Mouse (Mus musculus): ENCODE data around the gene Zdhhc16. TPM values are rescaled to one million over a fixed set of nuclear protein-coding genes. Genes with fewer than 3 reads are reported as not detected.

Gene Zdhhc16
- total RNA-seq (2015; ENCODE audit: low replicate concordance) (21.4 and 31.4 TPM in 2 replicates), total RNA-seq (2017; ENCODE audit: low replicate concordance) (15.1 and 25.8 TPM in 2 replicates)

DNA sequence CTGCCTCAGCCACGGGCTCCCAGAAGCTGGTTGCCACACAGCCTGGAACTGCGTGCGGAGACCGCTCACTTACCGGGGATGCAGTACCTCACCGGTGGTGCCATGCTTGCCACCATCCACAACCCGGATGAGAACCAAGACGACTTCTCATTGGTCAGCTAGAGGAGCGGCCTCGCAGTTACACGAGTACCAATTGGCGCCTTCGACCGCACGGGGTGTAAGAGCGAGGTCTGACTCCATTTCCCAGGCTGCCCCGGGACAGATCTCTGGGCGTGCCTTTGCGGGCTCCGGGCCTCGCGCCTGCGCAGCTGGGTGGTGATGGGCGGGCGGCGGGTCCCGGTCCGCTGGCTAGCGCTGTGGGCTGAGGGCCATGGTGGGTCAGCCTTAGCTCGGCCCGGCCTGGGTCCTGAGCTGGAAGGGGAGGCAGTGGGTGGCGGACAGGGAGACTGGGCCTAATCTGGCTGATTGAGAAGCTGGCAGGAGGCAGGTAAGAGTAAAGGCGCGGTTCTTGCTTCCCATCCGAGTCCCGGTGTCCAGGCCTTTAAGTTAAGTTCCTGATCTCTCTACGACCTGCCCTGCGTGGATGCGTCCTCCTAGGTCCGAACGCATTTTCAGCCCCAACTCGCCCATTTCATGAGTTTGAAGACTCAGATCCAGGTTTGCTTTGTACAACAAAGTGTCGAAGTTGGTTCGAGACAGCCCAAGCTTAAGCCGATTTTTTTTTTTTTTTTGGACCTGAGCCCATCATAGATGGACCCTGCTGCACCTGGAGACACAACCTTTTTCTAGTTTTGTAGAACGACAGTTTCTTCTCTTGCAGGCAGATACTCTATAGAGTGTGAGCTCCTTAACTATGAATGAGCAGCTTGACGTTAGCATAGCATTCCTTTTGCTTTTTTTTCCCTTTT, at the start of gene Zdhhc16, which contains the start of gene Exosc1:
Zdhhc16 (plus strand) TSS at position 302 of the 908 bp plus-strand sequence.
Exosc1 (minus strand) TSS at position 245 of the 908 bp plus-strand sequence.
- ATAC-seq (replicated peaks; ENCODE audit: low FRiP score, poor library complexity, severe bottlenecking), result peak; percentile 97

DNA sequence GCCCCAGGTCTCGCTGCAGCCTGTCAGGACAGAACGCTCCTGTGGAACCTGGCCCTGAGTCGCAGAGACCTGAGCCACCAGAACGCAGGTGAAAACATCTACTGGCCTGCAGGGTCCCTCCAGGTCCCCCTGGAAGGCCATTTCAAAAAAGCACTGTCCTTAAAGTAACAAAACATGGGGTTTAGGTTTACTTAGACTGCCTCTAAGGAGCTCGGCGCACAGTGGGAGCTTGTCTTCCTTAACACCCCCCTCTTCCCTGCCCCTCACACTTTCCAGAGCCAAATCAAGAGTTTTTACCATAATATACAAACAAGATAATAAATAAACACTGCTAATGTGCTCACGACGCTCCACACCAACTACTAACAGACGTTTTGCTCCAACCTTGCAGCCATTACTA, 49.4 kb upstream of the Zdhhc16 start:
- ATAC-seq (replicated peaks; ENCODE audit: low FRiP score, poor library complexity, severe bottlenecking), result no peak

DNA sequence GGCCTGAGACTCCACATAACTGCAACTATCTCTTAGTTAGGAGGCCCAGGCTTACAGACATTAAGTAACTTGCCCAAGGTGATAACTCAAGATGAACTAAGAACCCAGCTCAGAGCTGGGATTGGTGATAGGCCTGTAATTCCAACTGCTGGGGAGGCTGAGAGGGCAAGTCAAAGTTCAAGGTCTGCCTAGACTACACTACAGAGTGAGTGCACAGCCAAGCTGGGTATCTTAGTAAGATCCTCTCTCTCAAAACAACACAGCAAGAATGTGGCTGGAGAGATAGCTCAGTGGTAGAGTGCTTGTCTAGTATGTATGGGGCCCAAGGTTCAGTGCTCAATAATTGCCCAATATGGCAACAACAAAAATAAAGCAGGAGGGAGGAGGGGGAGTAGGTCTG, 45.1 kb upstream of the Zdhhc16 start:
- no peak for ATAC-seq (replicated peaks; ENCODE audit: low FRiP score, poor library complexity, severe bottlenecking)

DNA sequence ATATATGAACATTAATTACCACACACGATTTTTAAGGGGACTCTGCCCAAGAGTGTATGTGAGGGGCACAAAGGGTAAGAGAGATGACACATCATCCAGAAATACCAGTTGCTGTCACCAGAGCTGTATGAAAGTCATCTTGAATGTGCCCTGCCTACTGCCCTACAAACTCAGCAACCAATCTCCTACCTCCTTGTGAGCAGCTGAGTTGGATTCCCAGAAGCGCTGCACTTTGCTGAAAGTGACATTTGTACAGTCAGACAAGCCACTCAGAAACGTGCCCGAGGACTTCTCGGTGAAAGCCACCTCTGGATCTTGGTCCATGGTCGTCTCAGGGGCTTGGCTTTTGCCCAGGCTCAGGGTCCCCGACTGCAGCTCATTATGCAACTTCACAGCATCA, 38.3 kb upstream of the Zdhhc16 start:
- ATAC-seq (replicated peaks; ENCODE audit: low FRiP score, poor library complexity, severe bottlenecking), result no peak

DNA sequence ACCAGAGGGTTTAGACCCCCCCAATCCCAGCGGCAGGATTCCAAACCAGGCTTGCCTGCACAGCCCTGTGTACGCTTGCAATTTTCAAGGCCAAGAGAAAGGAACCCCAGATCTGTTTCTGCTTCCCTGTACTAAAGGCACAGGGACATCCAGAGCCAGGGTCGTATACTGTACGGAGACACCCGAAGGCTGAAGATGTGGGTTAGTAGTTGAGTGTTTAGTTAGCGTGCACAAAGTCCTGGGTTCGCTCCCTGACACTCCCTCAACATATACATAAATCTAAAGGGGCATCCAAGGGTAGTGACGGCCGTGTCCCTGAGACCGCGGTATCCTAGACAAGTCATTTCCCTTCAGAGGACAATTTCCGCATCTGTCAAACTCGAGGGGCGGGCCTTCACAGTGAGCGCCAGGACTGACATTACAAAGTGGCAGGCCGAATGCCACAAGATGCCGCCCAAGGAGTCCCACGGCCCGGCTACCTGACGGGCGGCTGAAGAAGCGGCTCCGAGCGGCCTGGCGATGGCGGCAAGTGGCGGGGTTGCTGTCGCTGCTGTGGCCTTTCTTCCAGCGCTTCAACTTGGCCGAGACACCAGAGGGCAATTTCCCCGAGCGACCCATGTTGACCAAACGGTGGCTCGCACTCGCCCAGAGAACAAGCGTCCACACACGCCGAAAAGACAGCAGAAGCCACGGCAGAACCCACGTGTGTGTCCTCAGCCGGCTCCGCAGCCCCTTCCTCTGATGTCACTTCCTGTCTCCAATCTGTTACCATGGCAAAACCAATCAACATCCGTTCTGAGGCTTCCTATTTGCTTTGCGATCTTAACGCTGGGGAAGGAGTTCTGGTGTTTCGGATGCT, 37.6 kb upstream of the Zdhhc16 start, which contains the start of gene Rrp12:
Rrp12 (minus strand) TSS at position 714 of the 859 bp plus-strand sequence.
- peak; percentile 94 for ATAC-seq (replicated peaks; ENCODE audit: low FRiP score, poor library complexity, severe bottlenecking)

DNA sequence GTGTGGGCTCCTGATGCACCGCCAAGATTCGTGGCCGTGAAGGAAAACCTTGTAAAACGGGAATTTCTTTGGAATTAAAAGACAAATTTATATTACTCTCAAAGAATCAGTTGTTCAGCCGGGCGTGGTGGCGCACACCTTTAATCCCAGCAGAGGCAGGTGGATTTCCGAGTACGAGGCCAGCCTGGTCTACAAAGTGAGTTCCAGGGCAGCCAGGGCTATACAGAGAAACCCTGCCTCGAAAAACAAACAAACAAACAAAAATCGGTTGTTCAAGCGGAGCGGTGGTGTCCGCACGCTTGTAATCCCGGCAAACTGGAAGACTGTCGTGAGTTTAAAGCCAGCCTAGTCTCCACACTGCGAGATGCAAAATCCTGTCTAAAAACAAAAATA, 37.0 kb upstream of the Zdhhc16 start:
- no peak for ATAC-seq (replicated peaks; ENCODE audit: low FRiP score, poor library complexity, severe bottlenecking)

DNA sequence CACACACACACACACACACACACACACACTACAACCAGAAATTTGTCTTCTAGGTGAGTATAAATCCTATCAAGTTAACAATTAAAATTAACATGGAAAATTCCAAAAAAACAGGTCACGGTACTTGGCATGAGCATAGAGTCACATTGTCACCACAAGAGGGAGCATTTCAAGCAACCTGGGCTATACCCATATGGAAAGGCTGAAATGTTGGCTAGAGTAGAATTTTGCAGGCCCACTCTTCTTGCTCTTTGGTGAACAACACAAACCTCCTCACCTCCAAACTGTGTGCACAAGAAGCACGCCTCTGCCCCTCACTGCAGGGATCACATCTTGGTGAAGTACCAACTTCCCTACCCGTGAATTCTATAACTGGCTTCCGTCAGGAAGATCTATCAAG, 34.4 kb upstream of the Zdhhc16 start:
- ATAC-seq (replicated peaks; ENCODE audit: low FRiP score, poor library complexity, severe bottlenecking), result 0 out of 2 replicates have a peak, but pooled peaks have one; percentile 47

DNA sequence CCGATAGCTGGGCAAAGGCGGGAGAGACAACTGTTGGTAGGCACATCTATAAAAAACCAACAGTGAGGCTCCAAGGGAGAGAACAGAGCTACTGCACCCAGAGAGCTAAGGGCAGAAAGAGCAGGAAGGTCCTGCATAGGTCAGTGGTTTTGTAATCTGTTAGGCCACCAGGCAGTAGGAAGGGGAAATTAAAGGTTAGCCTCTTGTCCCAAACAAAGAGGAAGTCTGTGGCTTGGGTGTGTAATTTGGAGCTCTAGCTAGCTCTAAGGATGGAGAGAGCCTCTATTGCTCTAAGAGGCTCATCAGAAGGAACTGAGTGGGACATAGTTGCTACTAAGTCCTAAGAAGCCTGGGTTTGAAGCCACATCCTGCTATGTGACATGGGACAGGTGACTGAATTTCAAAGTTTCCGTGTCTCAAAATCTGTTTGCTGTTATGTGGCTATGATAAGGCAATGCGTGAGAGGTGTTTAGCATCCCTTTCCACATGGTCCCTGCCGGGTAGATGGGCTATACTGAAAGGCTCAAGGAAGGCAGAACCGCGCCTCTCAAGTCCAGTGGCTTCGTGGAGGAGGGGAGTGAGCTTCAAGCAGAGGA, 32.7 kb upstream of the Zdhhc16 start:
- ATAC-seq (replicated peaks; ENCODE audit: low FRiP score, poor library complexity, severe bottlenecking), result no peak

DNA sequence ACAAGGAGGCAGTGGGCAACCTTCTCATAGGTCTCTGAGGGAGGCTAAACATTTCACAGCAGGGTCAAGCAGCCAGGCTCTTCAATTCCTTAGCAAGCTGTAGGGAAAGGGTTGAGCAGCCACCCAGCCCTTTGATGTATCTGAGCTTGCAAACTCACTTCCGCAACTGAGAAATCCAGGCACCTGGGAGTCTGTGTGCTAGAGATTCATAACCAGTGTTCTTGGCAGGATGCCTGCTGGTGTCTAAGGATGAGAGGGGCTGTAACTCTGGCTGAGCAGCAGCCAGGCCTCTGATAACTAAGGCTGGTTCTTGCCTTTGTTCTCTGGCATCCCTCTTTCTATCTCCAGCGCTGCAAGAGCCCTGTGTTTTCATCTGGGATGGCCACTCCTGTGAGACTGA, 31.6 kb upstream of the Zdhhc16 start:
- no peak for ATAC-seq (replicated peaks; ENCODE audit: low FRiP score, poor library complexity, severe bottlenecking)

DNA sequence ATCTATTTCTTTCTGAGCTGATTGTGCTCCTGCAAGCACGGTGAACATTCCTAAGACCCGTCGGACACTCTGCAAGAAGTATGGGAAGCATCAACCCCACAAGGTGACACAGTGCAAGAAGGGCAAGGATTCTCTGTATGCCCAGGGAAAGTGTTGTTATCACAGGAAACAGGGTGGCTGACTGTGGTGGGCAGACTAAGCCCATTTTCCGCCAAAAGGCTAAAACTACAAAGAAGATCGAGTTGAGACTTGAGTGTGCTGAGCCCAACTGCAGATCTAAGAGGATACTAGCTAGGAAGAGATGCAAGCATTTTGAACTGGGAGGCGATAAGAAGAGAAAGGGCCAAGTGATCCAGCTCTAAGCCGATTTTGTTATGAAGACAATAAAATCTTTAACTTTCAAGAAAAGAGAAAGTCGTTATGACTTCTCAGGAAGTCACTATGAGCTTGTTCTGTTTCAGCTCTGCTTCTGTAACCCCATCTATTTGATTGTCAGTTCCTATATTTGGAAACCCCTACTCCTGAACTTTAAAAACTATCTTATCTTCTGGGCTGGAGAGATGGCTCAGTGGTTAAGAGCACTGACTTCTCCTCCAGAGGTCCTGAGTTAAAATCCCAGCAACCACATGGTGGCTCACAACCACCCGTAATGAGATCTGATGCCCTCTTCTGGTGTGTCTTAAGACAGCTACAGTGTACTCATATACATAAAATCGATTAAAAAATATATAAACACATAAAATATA, 30.3 kb upstream of the Zdhhc16 start:
- ATAC-seq (replicated peaks; ENCODE audit: low FRiP score, poor library complexity, severe bottlenecking), result no peak

DNA sequence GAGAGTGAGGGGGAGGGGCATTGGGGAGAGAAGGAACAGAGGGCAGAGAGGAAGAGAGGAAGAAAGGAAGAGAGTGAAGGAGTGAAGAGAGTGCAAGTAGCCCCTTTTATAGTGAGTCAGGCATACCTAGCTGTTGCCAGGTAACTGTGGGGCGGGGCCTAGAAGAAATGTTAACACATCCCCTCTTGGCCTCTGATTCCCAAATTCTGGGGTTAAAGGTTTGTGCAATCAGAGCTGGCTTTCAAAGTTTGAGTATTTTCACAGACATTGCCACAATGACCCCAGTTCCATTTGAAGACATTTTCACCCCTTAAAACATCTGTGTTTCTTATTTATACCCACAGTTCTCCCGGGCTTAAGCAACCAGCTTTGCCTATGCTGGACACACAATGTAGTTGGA, 28.0 kb upstream of the Zdhhc16 start:
- ATAC-seq (replicated peaks; ENCODE audit: low FRiP score, poor library complexity, severe bottlenecking), result no peak

DNA sequence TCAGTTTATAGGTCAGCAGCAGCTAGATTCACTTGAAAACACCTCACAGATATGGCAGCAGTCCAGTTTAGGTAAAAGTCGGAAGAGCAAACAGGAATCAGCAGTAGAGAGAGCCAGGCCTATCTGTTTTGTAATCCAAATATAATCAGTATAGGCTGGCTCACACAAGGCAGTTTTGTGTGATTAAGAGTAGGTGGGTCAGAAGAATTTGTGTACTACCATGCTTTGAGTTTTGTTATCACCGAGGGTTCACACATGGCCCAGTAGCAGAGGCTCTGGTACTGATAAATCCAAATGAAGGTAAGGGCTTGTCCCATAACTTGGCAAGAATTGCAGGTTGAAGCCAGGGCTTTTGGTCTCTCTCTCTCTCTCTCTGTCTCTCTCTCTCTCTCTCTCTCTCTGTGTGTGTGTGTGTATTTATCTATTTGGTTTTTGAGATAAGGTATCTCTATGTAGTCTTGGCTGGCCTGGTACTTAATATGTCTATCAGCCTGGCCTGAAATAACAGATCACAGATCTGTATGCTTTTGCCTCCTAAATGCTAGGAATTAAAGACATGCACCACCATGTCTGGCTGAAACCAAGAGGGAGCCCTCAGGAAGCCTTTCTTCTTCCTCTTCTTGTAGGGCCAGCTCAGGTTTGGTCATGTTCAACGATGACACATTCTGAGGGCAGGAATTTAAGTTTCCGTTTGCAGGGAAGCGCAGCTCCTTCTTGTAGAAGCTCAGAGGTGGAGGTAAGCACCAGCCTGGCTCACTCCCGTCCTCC, 26.8 kb upstream of the Zdhhc16 start:
- no peak for ATAC-seq (replicated peaks; ENCODE audit: low FRiP score, poor library complexity, severe bottlenecking)

DNA sequence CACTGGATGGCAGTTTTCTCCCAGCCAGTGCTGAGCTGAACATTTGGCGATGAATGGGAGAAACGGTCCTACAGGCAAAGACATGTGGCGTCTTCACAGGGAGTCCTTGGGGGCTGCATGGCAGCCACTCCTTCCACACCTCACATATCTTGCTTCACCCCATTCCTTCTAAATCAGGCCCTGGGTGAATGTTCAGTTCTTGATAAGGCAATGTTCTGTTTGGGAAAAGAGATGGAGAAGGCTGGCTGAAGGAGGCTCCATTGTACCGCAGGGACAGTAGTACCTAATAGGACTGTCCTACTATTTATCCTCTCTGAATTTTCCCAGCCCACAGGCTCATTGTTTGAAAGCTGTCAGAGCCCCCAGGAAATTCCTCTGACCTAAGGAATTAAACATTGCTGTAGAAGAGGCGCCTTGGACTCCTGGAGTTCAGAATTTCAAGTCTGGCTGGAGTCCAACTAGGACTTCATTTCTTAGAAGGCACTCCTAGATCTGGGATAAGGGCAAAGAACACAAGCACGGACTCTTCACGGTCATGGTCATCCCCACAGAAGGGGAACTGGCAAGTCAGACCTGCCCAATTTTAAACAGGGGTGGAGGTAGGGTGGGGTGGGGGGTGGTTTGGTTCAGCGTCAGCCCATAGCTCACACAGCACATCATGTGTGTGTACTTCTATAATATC, 26.1 kb upstream of the Zdhhc16 start:
- no peak for ATAC-seq (replicated peaks; ENCODE audit: low FRiP score, poor library complexity, severe bottlenecking)

DNA sequence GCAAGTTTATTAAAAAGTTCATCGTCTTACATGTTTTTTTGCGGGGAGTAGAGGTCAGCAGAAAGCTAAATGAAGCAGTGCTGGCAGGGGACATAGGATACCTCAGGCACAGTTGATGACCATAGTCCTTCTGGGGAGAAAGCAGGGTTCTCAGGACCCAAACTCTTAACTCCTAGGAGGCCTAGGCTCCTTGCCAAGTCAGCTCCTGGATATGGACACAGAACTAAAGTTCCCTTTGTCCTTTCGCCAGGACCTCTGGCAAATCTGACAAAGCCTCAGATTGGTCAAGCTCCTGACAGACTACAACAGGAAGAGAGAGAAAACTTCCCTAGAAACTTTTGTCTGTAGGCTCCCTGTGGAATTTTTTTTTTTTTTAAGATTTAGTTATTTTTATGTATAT, 24.5 kb upstream of the Zdhhc16 start:
- ATAC-seq (replicated peaks; ENCODE audit: low FRiP score, poor library complexity, severe bottlenecking), result no peak

DNA sequence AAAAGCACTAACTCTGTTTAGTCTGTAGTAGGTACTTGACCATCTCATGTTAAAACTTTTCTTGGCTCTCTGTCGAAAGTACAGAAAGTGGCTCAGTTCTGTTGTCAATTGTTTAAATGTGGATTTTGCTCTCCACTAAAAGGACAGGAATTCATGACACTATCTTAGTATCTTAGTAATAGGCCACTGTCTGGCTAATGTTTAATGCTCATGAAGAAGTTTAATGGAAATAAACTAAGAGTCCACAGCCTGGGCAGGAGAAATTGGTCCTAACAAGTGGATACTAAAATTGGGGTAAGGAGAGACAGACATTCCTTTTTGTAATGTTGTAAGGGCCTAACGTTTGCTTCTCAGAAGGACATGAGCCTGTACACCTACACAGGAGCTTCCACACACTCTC, 22.9 kb upstream of the Zdhhc16 start:
- ATAC-seq (replicated peaks; ENCODE audit: low FRiP score, poor library complexity, severe bottlenecking), result no peak

DNA sequence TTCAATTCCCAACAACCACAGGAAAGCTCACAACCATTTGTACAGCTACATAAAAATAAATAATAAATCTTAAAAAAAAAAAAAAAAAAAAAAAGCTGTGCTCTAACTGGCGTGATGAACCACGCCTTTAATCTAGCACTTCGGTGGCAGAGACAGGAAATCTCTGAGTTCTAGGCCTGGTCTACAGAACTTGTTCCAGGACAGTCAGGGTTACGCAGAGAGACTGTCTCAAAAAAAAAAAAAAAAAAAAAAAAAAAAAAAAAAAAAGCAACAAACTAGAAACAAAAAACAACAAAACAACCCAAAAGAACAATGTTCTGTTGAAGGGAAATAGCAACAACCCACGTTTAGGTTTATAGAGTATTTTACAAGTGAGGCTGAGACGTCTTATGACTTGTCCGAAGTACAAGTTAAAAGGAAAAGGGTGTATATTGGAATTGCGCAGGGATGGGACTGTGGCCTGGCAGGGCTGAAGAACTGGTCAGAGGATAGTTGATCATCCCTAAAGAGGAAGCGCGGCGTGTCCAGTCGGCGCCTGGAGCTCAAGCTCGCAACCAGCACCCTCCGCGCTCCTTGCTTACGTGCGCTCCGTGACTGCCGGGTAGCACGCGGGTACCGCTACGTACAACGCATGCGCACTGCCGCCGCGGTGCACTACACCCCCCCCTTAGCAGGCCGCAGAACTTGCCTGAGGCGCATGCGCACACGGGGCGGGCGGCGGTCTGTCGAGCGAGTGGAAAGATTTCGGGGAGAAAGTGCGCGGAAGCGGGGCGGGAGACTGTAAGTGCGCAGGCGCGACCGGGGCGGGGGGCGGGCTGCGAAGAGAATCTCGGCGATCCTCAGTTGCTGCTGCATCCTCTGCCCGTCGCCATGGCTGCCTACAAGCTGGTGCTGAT, 21.9 kb upstream of the Zdhhc16 start, which contains the start of gene Pgam1:
Pgam1 (plus strand) TSS at position 746 of the 896 bp plus-strand sequence.
- ATAC-seq (replicated peaks; ENCODE audit: low FRiP score, poor library complexity, severe bottlenecking), result peak; percentile 93
